Mouse (Mus musculus): ENCODE data around the gene Tmem165. TPM values are rescaled to one million over a fixed set of nuclear protein-coding genes. Genes with fewer than 3 reads are reported as not detected.

Gene Tmem165
- total RNA-seq (2021): 10 to 100 TPM; 28.4 to 34.4 TPM
- long read RNA-seq, experiment 1, transcript Tmem165-201 (6 exons, 1,897 nt): major isoform, 42 of 43 reads
- long read RNA-seq, experiment 1, partial matches to known transcripts: 0 of 43 reads
- long read RNA-seq, experiment 1, other reads (novel, unspliced or antisense): 1 of 43 reads
- long read RNA-seq, experiment 2, transcript Tmem165-201 (6 exons, 1,897 nt): major isoform, 122 of 132 reads
- long read RNA-seq, experiment 2, partial matches to known transcripts: 4 of 132 reads
- long read RNA-seq, experiment 2, other reads (novel, unspliced or antisense): 5 of 132 reads

- peak; percentile 90 to 92 for DNase-seq (ENCODE audit: low spot score in 2 of 2)
These were observed at the start of gene Tmem165 for GRCm38 (mm10) chr5:76183750-76184261. Tmem165 (plus strand) TSS chr5:76183880.

DNA sequence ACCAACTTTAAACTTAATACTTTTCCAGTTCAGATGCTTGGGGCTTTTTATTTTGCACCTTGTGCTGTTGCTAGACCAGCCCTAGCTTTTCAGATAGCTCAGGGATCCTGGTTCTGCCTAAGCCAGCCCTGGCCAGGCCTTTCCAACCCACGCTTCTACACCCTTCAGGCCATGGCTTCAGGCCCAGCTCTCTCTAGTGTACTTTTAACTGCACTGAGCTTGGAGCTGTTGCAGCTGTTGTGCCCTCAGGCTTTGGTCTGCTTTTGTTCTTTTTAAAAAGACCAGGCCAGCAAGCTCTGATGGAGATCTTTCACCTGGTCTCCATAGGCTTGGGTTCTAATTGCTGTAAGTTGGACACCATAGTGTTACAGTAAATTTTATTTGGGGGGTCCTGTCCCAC, 48.0 kb upstream of the Tmem165 start:
- no peak for DNase-seq (ENCODE audit: low spot score in 2 of 2)

GRCm38 (mm10) chr5:76136271-76136670, 47.4 kb upstream of the Tmem165 start:
- DNase-seq (ENCODE audit: low spot score in 2 of 2): no peak

- no peak for DNase-seq (ENCODE audit: low spot score in 2 of 2)
These were observed 46.1 kb upstream of the Tmem165 start for GRCm38 (mm10) chr5:76137586-76137985.

DNA sequence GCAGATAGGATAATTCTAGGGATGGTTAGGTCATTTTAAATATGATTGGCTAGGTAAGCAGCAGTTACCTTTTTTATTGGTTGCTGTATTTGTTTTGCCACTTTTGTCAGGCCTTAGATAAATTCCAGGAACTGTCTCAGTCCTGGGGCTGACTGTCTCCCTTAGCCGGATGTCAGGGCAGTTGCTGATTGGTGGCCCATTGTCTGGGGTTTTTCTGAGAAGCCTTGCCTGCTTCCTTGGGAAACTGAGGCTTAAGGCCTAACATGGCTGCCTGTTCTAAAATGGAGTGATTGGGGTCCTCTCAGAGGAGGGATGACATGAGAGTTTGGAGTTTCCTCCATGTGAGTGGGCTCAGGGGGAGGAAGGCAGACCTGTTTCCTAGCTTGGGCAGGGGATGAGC, 45.6 kb upstream of the Tmem165 start:
- DNase-seq (ENCODE audit: low spot score in 2 of 2): no peak

DNA sequence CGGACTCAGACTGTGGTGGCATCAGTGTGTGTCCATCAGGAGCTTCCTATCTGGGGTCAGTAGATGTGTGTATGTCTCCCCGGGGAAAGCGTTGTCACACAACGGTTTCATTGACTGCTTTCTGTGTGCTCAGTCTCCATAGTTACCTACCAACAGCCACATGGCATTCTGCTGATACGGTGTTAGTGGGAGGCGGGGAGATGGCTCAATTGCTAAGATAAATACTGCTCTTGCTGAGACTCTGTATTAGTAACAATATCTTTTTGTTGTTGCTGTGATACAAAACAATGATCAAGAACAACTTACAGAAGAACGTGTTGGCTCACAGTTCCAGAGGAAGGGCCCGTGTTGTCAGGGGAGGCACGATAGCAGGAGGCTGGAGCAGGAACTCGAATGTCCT, 45.2 kb upstream of the Tmem165 start:
- no peak for DNase-seq (ENCODE audit: low spot score in 2 of 2)

DNA sequence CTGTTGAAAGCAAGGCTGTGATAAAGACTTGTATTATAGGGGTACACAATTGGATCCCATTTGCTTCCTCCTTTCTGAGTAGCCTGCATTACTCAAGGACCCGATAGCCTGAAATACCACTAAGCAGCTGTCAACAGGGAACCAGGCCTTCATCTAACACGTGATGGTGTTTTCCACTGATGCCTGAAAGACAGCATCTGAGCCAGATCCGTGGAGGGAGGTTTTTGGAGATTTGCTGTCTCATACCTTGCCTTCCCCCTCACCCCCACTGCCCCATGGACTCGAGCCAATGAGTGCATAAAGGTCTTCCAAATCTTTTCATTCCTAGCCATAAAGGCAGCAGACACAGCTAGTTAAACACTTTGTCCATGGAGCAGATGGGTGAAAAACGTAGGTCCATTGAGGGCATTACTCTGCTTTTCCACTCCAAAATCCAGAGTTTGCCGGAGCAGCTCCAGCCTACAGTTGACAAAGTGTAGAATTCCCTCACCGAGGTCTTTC, 44.5 kb upstream of the Tmem165 start:
- no peak for DNase-seq (ENCODE audit: low spot score in 2 of 2)

GRCm38 (mm10) chr5:76139808-76140729, 43.6 kb upstream of the Tmem165 start, which contains the start of gene Srd5a3:
Srd5a3 (plus strand) TSS chr5:76140271.
- DNase-seq (ENCODE audit: low spot score in 2 of 2): peak; percentile 94 to 96

GRCm38 (mm10) chr5:76140730-76141066, 43.0 kb upstream of the Tmem165 start:
- no peak for DNase-seq (ENCODE audit: low spot score in 2 of 2)

- no peak for DNase-seq (ENCODE audit: low spot score in 2 of 2)
These were observed 40.3 kb upstream of the Tmem165 start for GRCm38 (mm10) chr5:76143356-76143755.

DNA sequence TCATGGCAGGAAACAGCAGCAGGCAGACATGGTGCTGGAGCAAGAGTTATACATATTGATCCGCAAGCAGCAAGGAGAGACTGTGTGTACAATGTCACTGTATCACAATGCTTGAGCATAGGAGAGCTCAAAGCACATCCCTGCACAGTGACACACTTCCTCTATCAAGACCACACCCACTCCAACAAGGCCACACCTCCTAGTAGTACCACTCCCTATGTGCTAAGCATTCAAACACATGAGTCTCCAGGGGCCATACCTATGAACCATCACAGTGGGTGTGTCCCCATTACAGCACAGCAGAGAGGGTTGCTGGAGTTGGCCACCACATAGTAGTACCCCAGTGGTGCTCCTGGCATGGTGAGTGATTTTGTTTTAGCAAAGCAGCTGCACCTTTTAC, 37.3 kb upstream of the Tmem165 start:
- DNase-seq (ENCODE audit: low spot score in 2 of 2): no peak

- DNase-seq (ENCODE audit: low spot score in 2 of 2): no peak
These were observed 34.2 kb upstream of the Tmem165 start for GRCm38 (mm10) chr5:76149436-76149835.

- no peak for DNase-seq (ENCODE audit: low spot score in 2 of 2)
These were observed 30.7 kb upstream of the Tmem165 start for GRCm38 (mm10) chr5:76152956-76153355.

DNA sequence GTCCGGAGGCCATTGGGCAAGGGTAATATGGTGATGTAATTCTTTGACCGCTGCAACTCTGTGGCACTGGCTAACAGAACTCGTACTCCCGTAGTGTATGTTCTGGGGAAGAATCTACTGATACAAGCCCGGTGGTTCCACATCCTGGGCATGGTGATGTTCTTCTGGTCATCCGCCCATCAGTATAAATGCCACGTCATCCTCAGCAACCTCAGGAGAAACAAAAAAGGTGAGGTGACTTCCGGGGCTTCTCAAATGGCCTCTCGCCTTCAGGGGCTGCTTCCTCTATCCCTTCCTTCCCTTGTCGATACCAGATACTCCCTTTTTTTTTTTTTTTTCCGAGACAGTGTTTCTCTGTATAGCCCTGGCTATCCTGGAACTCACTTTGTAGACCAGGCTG, 30.2 kb upstream of the Tmem165 start:
- no peak for DNase-seq (ENCODE audit: low spot score in 2 of 2)

GRCm38 (mm10) chr5:76154434-76155165, 29.1 kb upstream of the Tmem165 start:
- no peak for DNase-seq (ENCODE audit: low spot score in 2 of 2)

DNA sequence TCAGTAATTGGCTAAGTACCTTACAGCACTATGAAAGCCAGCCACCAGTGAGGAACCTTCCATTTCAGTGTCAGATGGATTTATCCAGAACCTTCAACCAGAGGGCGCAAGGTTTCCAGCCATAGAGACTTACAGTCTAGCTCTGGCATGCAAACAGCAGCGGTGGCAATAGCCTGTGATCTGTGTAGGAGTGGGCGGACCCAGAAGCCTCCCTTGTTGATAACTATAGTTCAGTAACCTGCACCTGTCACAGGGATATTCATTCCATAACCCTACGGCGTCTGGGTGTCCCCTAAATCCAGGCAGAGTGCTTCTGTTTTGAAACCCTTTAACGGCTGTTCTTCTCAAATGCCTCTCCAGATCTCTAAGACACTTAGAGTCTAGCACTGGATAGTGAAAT, 24.1 kb upstream of the Tmem165 start:
- DNase-seq (ENCODE audit: low spot score in 2 of 2): no peak

- no peak for DNase-seq (ENCODE audit: low spot score in 2 of 2)
These were observed 23.6 kb upstream of the Tmem165 start for GRCm38 (mm10) chr5:76160086-76160485.

GRCm38 (mm10) chr5:76161491-76161890, 22.2 kb upstream of the Tmem165 start:
- no peak for DNase-seq (ENCODE audit: low spot score in 2 of 2)

DNA sequence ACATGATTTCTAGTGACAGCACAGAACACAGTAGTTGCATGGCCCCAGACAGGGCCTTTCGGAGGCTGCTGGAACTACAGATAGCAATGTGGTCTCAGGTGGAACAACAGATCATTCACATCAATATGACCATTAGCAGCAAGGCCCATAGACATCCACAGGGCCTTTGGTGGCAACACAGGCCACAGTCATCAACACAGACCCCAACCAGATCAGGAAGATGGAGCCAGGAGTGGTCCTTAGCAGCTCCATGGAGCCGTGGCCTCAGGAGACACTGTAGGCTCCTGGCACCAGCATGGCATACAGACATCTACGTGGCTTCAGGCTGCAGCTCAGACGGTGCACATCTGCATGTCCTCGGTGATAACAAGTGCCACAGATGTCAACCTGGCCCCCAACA, 20.8 kb upstream of the Tmem165 start:
- DNase-seq (ENCODE audit: low spot score in 2 of 2): no peak

DNA sequence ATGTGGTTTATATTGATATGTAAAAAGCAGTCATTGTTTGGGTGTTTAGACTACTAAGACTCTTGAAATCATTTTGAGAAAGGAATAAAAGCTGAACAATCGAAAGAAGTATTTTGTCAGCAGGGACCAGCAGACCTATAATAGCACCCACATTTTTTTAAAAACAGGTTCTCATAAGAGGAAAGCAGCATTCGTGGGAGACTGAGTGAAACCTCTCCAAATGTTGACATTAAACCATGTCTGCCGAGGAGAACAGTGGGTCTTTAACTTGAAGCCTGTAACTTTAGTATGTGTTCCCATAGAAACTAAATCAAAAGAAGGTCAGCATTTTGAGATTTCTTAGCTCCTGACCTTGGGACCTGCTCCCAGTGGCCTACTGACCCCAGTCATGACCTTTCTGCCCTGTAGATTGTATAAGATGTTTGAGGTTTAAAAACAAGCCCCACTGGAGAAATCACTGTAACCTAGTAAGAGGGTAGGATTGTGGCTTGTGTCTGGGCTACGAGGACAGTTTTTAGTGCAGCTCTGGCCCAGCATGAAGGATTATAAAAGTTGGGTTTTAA, 19.8 kb upstream of the Tmem165 start:
- DNase-seq (ENCODE audit: low spot score in 2 of 2): no peak

GRCm38 (mm10) chr5:76164827-76165226, 18.9 kb upstream of the Tmem165 start:
- DNase-seq (ENCODE audit: low spot score in 2 of 2): no peak

Data from adrenal gland, adult 18-20 months (tissue).